Mouse (Mus musculus) hindbrain, embryonic 16.5 days (tissue): ENCODE results near the gene Npas3. TPM values are rescaled to one million over a fixed set of nuclear protein-coding genes. Genes with fewer than 3 reads are reported as not detected.
A peak's percentile ranks its signal among the peaks of the same experiment; 100 is the strongest.

Source experiments
- ATAC-seq: fragments of 200-750 bp; cut with Nextera tagmentation; 2 replicates; pipeline ENCODE4 v1.8.0; 2017; ENCODE audit warnings: moderate TSS enrichment, moderate library complexity
- H3K27ac ChIP-seq: fragments of 300-500 bp; sonication (generic); 2 replicates; pipeline ENCODE4 v1.5.1; 2014; ENCODE audit warnings: low read depth, mild to moderate bottlenecking, control low read depth, low read length, moderate library complexity
- H3K27me3 ChIP-seq: fragments of 300-500 bp; sonication (generic); replicated peaks from 2 replicates; pipeline ENCODE4 v1.6.1; 2014; ENCODE audit warnings: low read length; ENCODE audit not compliant: control insufficient read depth, insufficient read depth
- H3K36me3 ChIP-seq: fragments of 300-500 bp; sonication (generic); 2 replicates; pipeline ENCODE4 v1.6.1; 2014; ENCODE audit warnings: mild to moderate bottlenecking, low read length, moderate library complexity, mixed read lengths; ENCODE audit not compliant: control insufficient read depth, insufficient read depth
- H3K4me1 ChIP-seq: fragments of 300-500 bp; sonication (generic); 2 replicates; pipeline ENCODE4 v1.6.1; 2014; ENCODE audit warnings: low read depth, low read length; ENCODE audit not compliant: control insufficient read depth, insufficient read depth
- H3K4me2 ChIP-seq: fragments of 300-500 bp; sonication (generic); 2 replicates; pipeline ENCODE4 v1.6.1; 2014; ENCODE audit warnings: mild to moderate bottlenecking, low read length, control low read depth, moderate library complexity
- H3K4me3 ChIP-seq: fragments of 300-500 bp; sonication (generic); 2 replicates; pipeline ENCODE4 v1.5.1; 2014; ENCODE audit warnings: mild to moderate bottlenecking, low read length, control low read depth, moderate library complexity
- H3K9ac ChIP-seq: fragments of 300-500 bp; sonication (generic); 2 replicates; pipeline ENCODE4 v1.6.1; 2014; ENCODE audit warnings: low read depth, mild to moderate bottlenecking, control low read depth, low read length, moderate library complexity
- H3K9me3 ChIP-seq: fragments of 300-500 bp; sonication (generic); 2 replicates; pipeline ENCODE4 v1.6.1; 2014; ENCODE audit warnings: mild to moderate bottlenecking, low read length, moderate library complexity; ENCODE audit not compliant: control insufficient read depth
- WGBS: fragments of 180-500 bp; shearing (Covaris S2); extraction: QIAGEN DNeasy Blood & Tissue Kit; methylation state at CpG from one replicate; pipeline ENCODE4 v1.1.7; 2014; 5-methylcytosine and 5-hydroxymethylcytosine counted together
- polyA plus RNA-seq: library from polyadenylated mRNA; unstranded; fragments of >200 nt; fragmentation: Nextera tagmentation; extraction: Ambion mirVana; gene quantifications from 2 replicates; pipeline ENCODE4 v1.2.1, GENCODE M21; 2015

The Npas3 gene
- polyA plus RNA-seq, 1 experiment from 2014 or later: 21.4 TPM

GRCm38 (mm10) chr12:53320526-53320925, 72.0 kb downstream of the Npas3 start:
- ATAC-seq: peak; percentile 42; the same call in 1 of the 2 replicates
- H3K27me3 ChIP-seq: no peaks in the 10 kb centered on the region
- H3K4me1 ChIP-seq: peaks cover 6% of the 10 kb centered on the region
- H3K9ac ChIP-seq: no peak overlapping the region
- no peaks in the 10 kb centered on the region for H3K36me3 ChIP-seq
- H3K27ac ChIP-seq: no peak overlapping the region
- H3K4me3 ChIP-seq: no peak overlapping the region
- H3K4me2 ChIP-seq: no peak overlapping the region
- H3K9me3 ChIP-seq: no peaks in the 10 kb centered on the region
- WGBS: 78% methylated on average over 2 of the region's 2 CpGs

DNA sequence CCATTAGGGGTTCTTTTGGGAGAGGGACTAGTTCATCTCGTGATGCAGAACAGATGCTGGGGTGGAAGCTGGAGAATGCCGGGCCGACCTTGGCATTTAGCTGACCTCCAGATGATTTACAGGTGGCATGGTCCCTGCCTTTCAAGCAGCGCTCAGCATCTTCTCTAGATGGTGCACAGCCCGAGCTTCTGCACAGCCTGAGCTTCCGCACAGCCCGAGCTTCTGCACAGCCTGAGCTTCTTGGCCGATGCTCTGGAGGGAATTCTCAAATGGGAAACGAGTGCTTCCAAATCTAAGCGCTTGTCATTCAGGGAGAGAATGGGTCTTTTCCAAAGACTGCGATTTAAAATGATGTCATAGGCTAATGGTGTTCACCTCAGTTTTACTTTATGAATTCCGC, 72.5 kb downstream of the Npas3 start:
- H3K36me3 ChIP-seq: no peaks in the 10 kb centered on the region
- no peaks in the 10 kb centered on the region for H3K9me3 ChIP-seq
- H3K27me3 ChIP-seq: no peaks in the 10 kb centered on the region
- H3K4me3 ChIP-seq: no peak overlapping the region
- H3K4me1 ChIP-seq: peaks cover 6% of the 10 kb centered on the region
- 66% methylated on average over 12 of the region's 12 CpGs for WGBS
- H3K27ac ChIP-seq: no peak overlapping the region
- no peak overlapping the region for H3K9ac ChIP-seq
- H3K4me2 ChIP-seq: no peak overlapping the region
- peak; percentile 27; the same call in 1 of the 2 replicates for ATAC-seq

GRCm38 (mm10) chr12:53321944-53322343, 73.5 kb downstream of the Npas3 start:
- no peak overlapping the region for H3K4me2 ChIP-seq
- peaks cover 6% of the 10 kb centered on the region for H3K4me1 ChIP-seq
- 37% methylated on average over 2 of the region's 2 CpGs for WGBS
- H3K4me3 ChIP-seq: no peak overlapping the region
- no peak for ATAC-seq
- no peaks in the 10 kb centered on the region for H3K9me3 ChIP-seq
- H3K27ac ChIP-seq: no peak overlapping the region
- H3K27me3 ChIP-seq: no peaks in the 10 kb centered on the region
- no peaks in the 10 kb centered on the region for H3K36me3 ChIP-seq
- no peak overlapping the region for H3K9ac ChIP-seq

- Histone ChIP-seq H3K36me3 (no peaks in the 10 kb centered on the region), H3K4me3 (no peak overlapping the region), H3K4me2 (no peak overlapping the region), H3K9me3 (no peaks in the 10 kb centered on the region), H3K9ac (no peak overlapping the region), H3K27ac (peak overlapping the region; percentile 9; the same call in 1 of the 2 replicates), H3K27me3 (no peaks in the 10 kb centered on the region), H3K4me1 (peaks cover 5% of the 10 kb centered on the region; the same call in 1 of the 2 replicates)
- ATAC-seq: no peak
- WGBS: 39% methylated on average over 3 of the region's 3 CpGs
These were observed 79.2 kb downstream of the Npas3 start for GRCm38 (mm10) chr12:53327653-53328188.

GRCm38 (mm10) chr12:53328257-53328736, 79.8 kb downstream of the Npas3 start:
- Histone ChIP-seq H3K9me3 (no peaks in the 10 kb centered on the region), H3K9ac (no peak overlapping the region), H3K27ac (peak overlapping the region; percentile 9; the same call in 1 of the 2 replicates), H3K4me3 (no peak overlapping the region), H3K4me2 (peak overlapping the region; percentile 17; the same call in 1 of the 2 replicates), H3K4me1 (peaks cover 5% of the 10 kb centered on the region; the same call in 1 of the 2 replicates), H3K36me3 (no peaks in the 10 kb centered on the region), H3K27me3 (no peaks in the 10 kb centered on the region)
- peak; percentile 58 for ATAC-seq
- WGBS: 35% methylated on average over 5 of the region's 5 CpGs

DNA sequence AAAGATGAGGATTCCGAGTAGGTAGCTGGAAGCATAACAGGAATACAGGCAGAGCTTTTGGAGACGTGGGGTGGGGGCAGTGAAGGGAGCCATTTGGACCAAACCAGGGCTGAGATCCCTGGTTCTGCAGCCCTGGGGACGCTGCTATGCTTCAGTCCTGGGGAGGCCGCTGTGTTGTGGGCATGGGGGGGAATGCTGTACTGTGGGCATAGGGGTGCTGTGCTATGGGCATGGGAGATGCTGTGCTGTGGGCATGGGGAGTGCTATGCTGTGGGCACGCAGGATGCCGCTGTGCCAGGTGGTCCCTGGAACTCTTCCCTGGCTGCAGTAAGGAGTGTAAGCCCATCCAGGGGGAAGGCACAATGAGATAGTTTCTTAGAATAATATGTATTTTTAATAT, 81.7 kb downstream of the Npas3 start:
- peaks cover 5% of the 10 kb centered on the region; the same call in 1 of the 2 replicates for H3K4me1 ChIP-seq
- no peaks in the 10 kb centered on the region for H3K36me3 ChIP-seq

GRCm38 (mm10) chr12:53331391-53331790, 82.9 kb downstream of the Npas3 start:
- Histone ChIP-seq H3K4me2 (no peak overlapping the region), H3K4me3 (no peak overlapping the region), H3K9me3 (no peaks in the 10 kb centered on the region), H3K9ac (no peak overlapping the region), H3K36me3 (no peaks in the 10 kb centered on the region), H3K27me3 (no peaks in the 10 kb centered on the region), H3K27ac (no peak overlapping the region), H3K4me1 (peaks cover 5% of the 10 kb centered on the region; the same call in 1 of the 2 replicates)
- WGBS: 23% methylated on average over 9 of the region's 9 CpGs
- no peak for ATAC-seq

More for the DNA sequence above, 81.7 kb downstream of the Npas3 start:
- Histone ChIP-seq H3K9ac (no peak overlapping the region), H3K9me3 (no peaks in the 10 kb centered on the region), H3K4me2 (no peak overlapping the region), H3K4me3 (no peak overlapping the region), H3K27me3 (no peaks in the 10 kb centered on the region), H3K27ac (no peak overlapping the region)
- WGBS: 89% methylated on average over 6 of the region's 6 CpGs
- no peak for ATAC-seq

GRCm38 (mm10) chr12:53331800-53332199, 83.3 kb downstream of the Npas3 start:
- ATAC-seq: no peak
- H3K4me2 ChIP-seq: no peak overlapping the region
- 41% methylated on average over 3 of the region's 3 CpGs for WGBS

GRCm38 (mm10) chr12:53333251-53333650, 84.8 kb downstream of the Npas3 start:
- Histone ChIP-seq H3K4me1 (peaks cover 5% of the 10 kb centered on the region; the same call in 1 of the 2 replicates), H3K36me3 (no peaks in the 10 kb centered on the region), H3K27ac (no peak overlapping the region), H3K9me3 (no peaks in the 10 kb centered on the region), H3K27me3 (no peaks in the 10 kb centered on the region), H3K4me2 (no peak overlapping the region), H3K9ac (no peak overlapping the region), H3K4me3 (no peak overlapping the region)
- 86% methylated on average over 2 of the region's 2 CpGs for WGBS
- no peak for ATAC-seq

More at GRCm38 (mm10) chr12:53331800-53332199, 83.3 kb downstream of the Npas3 start:
- H3K27ac ChIP-seq: no peak overlapping the region
- peaks cover 5% of the 10 kb centered on the region; the same call in 1 of the 2 replicates for H3K4me1 ChIP-seq
- no peak overlapping the region for H3K4me3 ChIP-seq
- no peak overlapping the region for H3K9ac ChIP-seq
- no peaks in the 10 kb centered on the region for H3K36me3 ChIP-seq
- H3K27me3 ChIP-seq: no peaks in the 10 kb centered on the region
- H3K9me3 ChIP-seq: no peaks in the 10 kb centered on the region
